11 mouse cellular contexts compared by ENCODE assay signal in genomic region chr1:73507071-73507754, GRCm38 (mm10).
A peak's percentile ranks its signal among the peaks of the same experiment; 100 is the strongest.
DNase-seq lines count a peak whose midpoint lies in the region; ATAC-seq and TF ChIP-seq lines count a peak whose summit lies in the region.
"Had no signal": no experiment of that assay in that cellular context is flagged by ENCODE, and none has a peak within 500 bp of the region (broad histone marks: within the 10 kb centered on the region; RNA-seq: fewer than 3 reads in every experiment).

No protein-coding gene starts in this region.

- peak; percentile 21 for DNase-seq in ovary, postnatal 36 days (ENCODE audit: low spot score)
- no peak for DNase-seq in ovary, postnatal 10 days (ENCODE audit: low spot score)
- DNase-seq in brain, embryonic 14.5 days (ENCODE audit: low read depth), result peak; percentile 12
- peak; percentile 49 to 71 for DNase-seq in kidney, postnatal 25 days
- DNase-seq in urinary bladder, postnatal 36 days (ENCODE audit: low spot score in 2 of 2), result peak; percentile 57 to 62
- DNase-seq in frontal cortex, postnatal 36 days (ENCODE audit: low spot score in 2 of 2), result no peak
- DNase-seq in right cerebral cortex, postnatal 4 days, result no peak
- DNase-seq: cerebellum, postnatal 36 days; gastrocnemius, postnatal 14 days; heart, postnatal 10 days had no signal

- no peak for TF ChIP-seq POLR2A in brain, embryonic 14.5 days (IDR thresholded peaks at IDR 0.05; ENCODE audit: borderline replicate concordance, extremely low read depth, insufficient read depth, insufficient read length, poor library complexity, severe bottlenecking)

- ATAC-seq in granulocyte monocyte progenitor cell, adult 5-6 weeks (replicated peaks; ENCODE audit: poor library complexity, severe bottlenecking), result no peak

- TF ChIP-seq CTCF in brain, embryonic 14.5 days (IDR thresholded peaks at IDR 0.05; ENCODE audit: borderline replicate concordance, extremely low read depth, insufficient read depth, insufficient read length), result no peak

Comparison
In these comparisons a context has a peak if more than half of its experiments do, and no peak if none do; other contexts are left out.
1. DNase-seq: peak in ovary, postnatal 36 days (single experiment), brain, embryonic 14.5 days (single experiment), kidney, postnatal 25 days (2 of 2) and urinary bladder, postnatal 36 days (2 of 2); none in ovary, postnatal 10 days (single experiment), frontal cortex, postnatal 36 days (0 of 2) and right cerebral cortex, postnatal 4 days (single experiment).